Mouse (Mus musculus): ENCODE measurements around the gene P2rx5. TPM values are rescaled to one million over a fixed set of nuclear protein-coding genes. Genes with fewer than 3 reads are reported as not detected.
A peak's percentile ranks its signal among the peaks of the same experiment; 100 is the strongest.

Gene P2rx5
- polyA plus RNA-seq, 1 experiment, result 1.9 TPM

DNA sequence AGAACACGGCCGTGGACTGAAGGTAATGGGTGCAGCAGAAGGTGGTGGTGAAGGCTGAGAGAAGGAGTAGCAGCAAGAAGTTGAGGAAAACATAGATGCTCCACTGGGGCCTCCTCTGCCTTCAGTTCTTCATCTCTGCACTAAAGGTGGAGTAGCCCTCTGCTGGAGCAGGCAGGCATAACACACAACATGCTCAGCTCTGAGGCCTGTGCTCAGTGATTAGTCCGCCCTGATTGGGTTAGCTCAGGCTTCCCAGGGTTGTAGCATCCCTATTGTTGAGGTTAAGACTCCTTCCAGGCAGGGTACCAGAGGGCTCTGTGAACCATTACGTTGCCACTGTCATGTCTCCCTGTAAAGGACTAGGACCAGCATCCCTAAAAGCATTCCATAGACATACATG is 9.0 kb downstream of the P2rx5 start:
- Histone ChIP-seq H3K27ac (ENCODE audit: control insufficient read depth, insufficient read depth, low read length) (no peak overlapping the region), H3K36me3 (ENCODE audit: control insufficient read depth, insufficient read depth, low read length) (no peaks in the 10 kb centered on the region), H3K27me3 (ENCODE audit: control insufficient read depth, insufficient read depth, low read length) (no peaks in the 10 kb centered on the region), H3K4me3 (ENCODE audit: control insufficient read depth, insufficient read depth, low read length) (no peak overlapping the region), H3K4me1 (replicated peaks; ENCODE audit: control insufficient read depth, insufficient read depth, low read length) (peaks cover 6% of the 10 kb centered on the region; the same call in 1 of the 2 replicates)
- 58% methylated on average over 4 of the region's 4 CpGs for WGBS
- DNase-seq, result peak; percentile 71
- TF ChIP-seq CTCF (IDR thresholded peaks at IDR 0.05; ENCODE audit: borderline replicate concordance, control insufficient read depth, extremely low read depth, insufficient read depth, low read length, poor library complexity) (peak; percentile 58; the same call in 1 of the 2 replicates), POLR2A (IDR thresholded peaks at IDR 0.05; ENCODE audit: control insufficient read depth, extremely low read depth, insufficient read depth, low read length, poor library complexity) (no peak)

DNA sequence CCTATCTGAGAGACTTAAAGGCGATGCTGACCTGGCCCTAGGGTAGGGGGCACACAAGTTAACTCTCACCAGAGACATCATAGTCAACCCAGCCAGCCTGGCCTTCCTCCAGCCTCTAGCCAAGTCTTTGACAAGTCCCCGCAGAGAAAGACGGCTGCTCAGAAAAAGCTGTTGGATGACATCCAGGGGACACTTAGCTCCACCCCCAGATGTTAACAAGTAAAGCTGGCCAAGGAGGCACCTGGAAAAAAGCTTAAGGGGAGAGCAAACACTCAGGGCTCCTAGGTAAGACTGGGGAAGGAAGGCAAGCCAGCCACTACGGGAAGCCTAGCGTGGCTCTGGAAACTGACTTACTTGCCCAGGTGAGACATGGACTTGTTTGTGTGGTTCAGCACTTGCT is 12.0 kb downstream of the P2rx5 start:
- whole genome bisulfite sequencing, result 55% methylated on average over 5 of the region's 5 CpGs
- Histone ChIP-seq H3K27me3 (ENCODE audit: control insufficient read depth, insufficient read depth, low read length) (no peaks in the 10 kb centered on the region), H3K4me3 (ENCODE audit: control insufficient read depth, insufficient read depth, low read length) (no peak overlapping the region), H3K36me3 (ENCODE audit: control insufficient read depth, insufficient read depth, low read length) (no peaks in the 10 kb centered on the region), H3K27ac (ENCODE audit: control insufficient read depth, insufficient read depth, low read length) (no peak overlapping the region), H3K4me1 (replicated peaks; ENCODE audit: control insufficient read depth, insufficient read depth, low read length) (peaks cover 10% of the 10 kb centered on the region)
- no peak for TF ChIP-seq POLR2A (IDR thresholded peaks at IDR 0.05; ENCODE audit: control insufficient read depth, extremely low read depth, insufficient read depth, low read length, poor library complexity)
- TF ChIP-seq CTCF (IDR thresholded peaks at IDR 0.05; ENCODE audit: borderline replicate concordance, control insufficient read depth, extremely low read depth, insufficient read depth, low read length, poor library complexity), result no peak
- DNase-seq, result no peak

DNA sequence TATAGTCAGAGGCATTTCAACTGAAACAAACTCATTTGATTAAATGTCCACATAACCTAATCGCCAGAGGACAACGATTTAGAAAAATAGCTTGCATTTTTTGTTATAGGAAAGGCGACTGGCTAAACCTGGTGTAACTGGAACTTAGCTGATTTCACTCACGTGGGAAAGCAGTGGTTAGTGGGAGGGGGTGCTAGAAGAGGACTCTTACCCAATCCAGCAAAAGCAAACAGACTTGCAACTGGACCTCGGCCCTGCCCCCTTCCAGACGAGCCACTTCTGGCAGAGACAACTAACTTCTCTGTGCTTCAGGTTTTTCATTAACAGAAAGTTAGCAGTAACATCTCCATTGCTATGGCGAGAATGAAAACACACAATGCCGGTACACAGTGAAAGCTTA is 15.4 kb downstream of the P2rx5 start:
- H3K36me3 ChIP-seq (ENCODE audit: control insufficient read depth, insufficient read depth, low read length), result no peaks in the 10 kb centered on the region
- H3K27me3 ChIP-seq (ENCODE audit: control insufficient read depth, insufficient read depth, low read length), result no peaks in the 10 kb centered on the region
- no peak overlapping the region for H3K27ac ChIP-seq (ENCODE audit: control insufficient read depth, insufficient read depth, low read length)
- no peak for TF ChIP-seq POLR2A (IDR thresholded peaks at IDR 0.05; ENCODE audit: control insufficient read depth, extremely low read depth, insufficient read depth, low read length, poor library complexity)
- no peak for TF ChIP-seq CTCF (IDR thresholded peaks at IDR 0.05; ENCODE audit: borderline replicate concordance, control insufficient read depth, extremely low read depth, insufficient read depth, low read length, poor library complexity)
- no peak overlapping the region for H3K4me3 ChIP-seq (ENCODE audit: control insufficient read depth, insufficient read depth, low read length)
- H3K4me1 ChIP-seq (replicated peaks; ENCODE audit: control insufficient read depth, insufficient read depth, low read length), result peaks cover 17% of the 10 kb centered on the region
- WGBS, result 50% methylated on average over 8 of the region's 8 CpGs
- no peak for DNase-seq

DNA sequence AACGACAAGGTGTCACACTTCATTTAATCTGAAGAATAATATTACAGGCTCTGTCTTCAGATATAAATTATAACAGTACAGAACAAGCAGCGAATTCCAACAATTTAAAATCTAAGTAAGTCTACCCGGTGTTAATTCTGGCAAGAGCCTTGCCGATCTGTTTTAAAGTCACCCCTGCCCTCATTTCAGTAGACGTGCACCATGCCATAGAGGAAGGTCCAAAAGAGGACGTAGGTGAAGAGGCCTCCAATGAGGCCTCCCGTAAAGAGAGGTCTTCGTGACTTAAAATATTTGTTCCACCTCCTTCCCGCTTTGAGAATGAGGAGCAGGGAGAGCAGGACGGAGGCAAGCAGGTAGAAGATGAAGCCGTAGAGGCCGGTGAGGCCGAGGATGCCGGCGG is 16.0 kb downstream of the P2rx5 start:
- Histone ChIP-seq H3K36me3 (ENCODE audit: control insufficient read depth, insufficient read depth, low read length) (no peaks in the 10 kb centered on the region), H3K4me3 (ENCODE audit: control insufficient read depth, insufficient read depth, low read length) (peak overlapping the region; percentile 97), H3K27ac (ENCODE audit: control insufficient read depth, insufficient read depth, low read length) (no peak overlapping the region), H3K4me1 (replicated peaks; ENCODE audit: control insufficient read depth, insufficient read depth, low read length) (peaks cover 17% of the 10 kb centered on the region), H3K27me3 (ENCODE audit: control insufficient read depth, insufficient read depth, low read length) (no peaks in the 10 kb centered on the region)
- no peak for DNase-seq
- no peak for TF ChIP-seq CTCF (IDR thresholded peaks at IDR 0.05; ENCODE audit: borderline replicate concordance, control insufficient read depth, extremely low read depth, insufficient read depth, low read length, poor library complexity)
- TF ChIP-seq POLR2A (IDR thresholded peaks at IDR 0.05; ENCODE audit: control insufficient read depth, extremely low read depth, insufficient read depth, low read length, poor library complexity), result no peak
- 2% methylated on average over 15 of the region's 15 CpGs for WGBS

DNA sequence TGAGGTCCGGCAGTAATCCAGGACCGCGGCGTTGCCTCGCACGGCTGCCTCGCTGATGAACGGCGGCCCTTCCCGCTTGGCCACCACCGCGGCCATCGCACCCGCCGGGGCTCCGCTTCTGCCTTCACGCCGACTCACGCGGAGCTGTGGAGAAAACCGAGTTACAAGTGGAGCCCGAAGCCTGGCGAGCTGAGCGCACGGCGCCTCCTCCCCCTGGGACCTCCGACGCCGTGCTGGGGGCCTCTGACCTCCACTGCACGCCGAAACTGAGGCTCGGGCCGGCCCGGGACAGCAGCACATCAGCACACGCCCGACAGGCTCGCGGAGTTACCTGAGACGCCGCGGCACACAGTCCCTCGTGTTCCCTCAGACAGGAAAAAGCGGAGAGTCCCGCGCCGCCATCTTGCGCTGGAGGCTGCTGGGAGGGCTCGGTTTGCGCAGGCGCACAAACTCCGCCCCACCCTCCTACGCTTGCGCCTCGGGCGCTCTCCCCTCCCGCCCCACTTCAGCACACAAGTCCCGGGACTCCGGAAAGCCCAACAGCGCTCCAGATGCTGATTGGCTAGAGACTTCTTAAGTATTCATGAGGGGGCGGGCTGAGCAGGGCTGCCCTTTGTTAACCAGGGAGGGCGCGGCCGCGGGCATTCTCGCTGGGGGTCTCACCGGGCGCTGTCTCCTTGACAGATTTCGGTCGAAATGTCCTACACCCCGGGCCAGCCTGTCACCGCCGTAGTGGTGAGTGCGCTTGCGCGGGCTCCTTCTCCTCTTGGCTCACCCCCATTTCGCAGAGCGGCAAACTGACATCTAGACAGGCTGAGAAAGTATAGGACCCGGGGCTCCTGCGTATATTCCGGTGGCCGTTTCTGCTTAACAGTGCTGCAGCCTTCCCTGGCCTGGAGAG is 16.6 kb downstream of the P2rx5 start, which contains the start of the genes Emc6 and Tax1bp3:
Gene Emc6 (minus strand): TSS at position 430 of the 901 bp plus-strand sequence.
Gene Tax1bp3 (plus strand): TSS at position 476 of the 901 bp plus-strand sequence.
- peaks cover 17% of the 10 kb centered on the region for H3K4me1 ChIP-seq (replicated peaks; ENCODE audit: control insufficient read depth, insufficient read depth, low read length)
- whole genome bisulfite sequencing, result under 1% methylated on average over 81 of the region's 81 CpGs
- peak within 1 kb of the TSS; percentile 97 for H3K4me3 ChIP-seq (ENCODE audit: control insufficient read depth, insufficient read depth, low read length)
- H3K27ac ChIP-seq (ENCODE audit: control insufficient read depth, insufficient read depth, low read length), result no peak within 1 kb of the TSS
- no peaks in the 10 kb centered on the region for H3K36me3 ChIP-seq (ENCODE audit: control insufficient read depth, insufficient read depth, low read length)
- TF ChIP-seq CTCF (IDR thresholded peaks at IDR 0.05; ENCODE audit: borderline replicate concordance, control insufficient read depth, extremely low read depth, insufficient read depth, low read length, poor library complexity) (peak; percentile 35; the same call in 1 of the 2 replicates), POLR2A (IDR thresholded peaks at IDR 0.05; ENCODE audit: control insufficient read depth, extremely low read depth, insufficient read depth, low read length, poor library complexity) (peak; percentile 73; the same call in 1 of the 2 replicates)
- peak; percentile 96 for DNase-seq
- no peaks in the 10 kb centered on the region for H3K27me3 ChIP-seq (ENCODE audit: control insufficient read depth, insufficient read depth, low read length)

DNA sequence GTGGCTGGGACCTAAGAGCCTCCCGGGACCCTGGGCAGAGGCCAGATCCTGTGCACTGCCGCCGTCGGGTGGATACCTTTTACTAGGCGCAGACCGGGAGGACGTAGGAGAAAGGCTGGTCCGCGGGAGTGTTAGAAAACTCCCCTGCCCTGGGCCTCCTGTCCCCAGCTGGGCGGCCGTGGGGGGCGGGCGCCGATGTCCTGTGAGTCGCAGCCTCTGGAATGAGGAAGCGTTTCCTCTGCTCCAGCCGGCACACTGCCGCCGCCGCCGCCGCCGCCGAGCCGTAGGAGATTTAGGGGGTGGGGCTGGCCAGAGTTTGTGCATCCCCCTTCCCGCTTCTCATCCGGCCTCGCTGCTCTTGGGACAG is 17.3 kb downstream of the P2rx5 start:
- Histone ChIP-seq H3K36me3 (ENCODE audit: control insufficient read depth, insufficient read depth, low read length) (no peaks in the 10 kb centered on the region), H3K27me3 (ENCODE audit: control insufficient read depth, insufficient read depth, low read length) (no peaks in the 10 kb centered on the region), H3K27ac (ENCODE audit: control insufficient read depth, insufficient read depth, low read length) (no peak overlapping the region), H3K4me3 (ENCODE audit: control insufficient read depth, insufficient read depth, low read length) (peak overlapping the region; percentile 80), H3K4me1 (replicated peaks; ENCODE audit: control insufficient read depth, insufficient read depth, low read length) (peaks cover 14% of the 10 kb centered on the region)
- TF ChIP-seq CTCF (IDR thresholded peaks at IDR 0.05; ENCODE audit: borderline replicate concordance, control insufficient read depth, extremely low read depth, insufficient read depth, low read length, poor library complexity) (no peak), POLR2A (IDR thresholded peaks at IDR 0.05; ENCODE audit: control insufficient read depth, extremely low read depth, insufficient read depth, low read length, poor library complexity) (no peak)
- WGBS, result 1% methylated on average over 28 of the region's 28 CpGs
- peak; percentile 53 for DNase-seq
